Mouse (Mus musculus) mesoderm, embryonic 11.5 days (tissue): ENCODE measurements at regions not wholly inside any gene's neighbourhood (a gene's known extent, or its start where the extent isn't known, plus 50 kb on each side); places are given as distances from the start of the nearest gene placed in this dataset.
A peak's percentile ranks its signal among the peaks of the same experiment; 100 is the strongest.

Experiments used
- DNase-seq: peaks from one replicate; pipeline ENCODE4 v3.0.0-alpha.2; 2012; ENCODE audit warnings: low read depth, low spot score

GRCm38 (mm10) chr15:90291848-90292247, 67.7 kb downstream of the Alg10b start:
- no peak for DNase-seq

DNA sequence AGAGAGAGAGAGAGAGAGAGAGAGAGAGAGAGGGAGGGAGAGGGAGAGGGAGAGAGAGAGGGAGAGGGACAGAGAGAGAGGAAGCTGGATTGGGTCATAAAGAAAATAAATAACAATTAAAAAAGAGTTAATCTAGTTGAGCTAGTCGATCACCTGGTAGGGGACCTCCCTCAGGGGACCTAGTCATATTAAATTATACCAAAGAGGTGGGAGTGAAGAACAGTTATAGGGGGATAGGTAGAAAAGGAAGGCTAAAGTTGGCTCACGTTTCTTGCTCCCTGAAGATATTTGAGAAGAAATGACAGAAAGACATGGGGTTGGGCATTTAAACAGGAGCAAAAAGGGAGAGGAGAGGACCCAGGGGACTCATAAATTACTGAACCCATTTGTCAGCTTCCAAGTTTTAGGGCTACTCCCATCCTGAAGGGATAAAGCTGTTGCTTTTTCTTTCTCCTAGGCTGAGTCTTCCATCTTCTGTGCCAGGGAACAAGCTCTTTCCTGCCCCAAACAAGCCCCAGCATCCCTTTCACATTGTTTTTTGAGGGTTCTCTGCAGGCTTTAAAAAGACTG, 70.3 kb downstream of the Alg10b start:
- peak; percentile 44 for DNase-seq

GRCm38 (mm10) chr15:90298566-90298965, 74.5 kb downstream of the Alg10b start:
- no peak for DNase-seq

DNA sequence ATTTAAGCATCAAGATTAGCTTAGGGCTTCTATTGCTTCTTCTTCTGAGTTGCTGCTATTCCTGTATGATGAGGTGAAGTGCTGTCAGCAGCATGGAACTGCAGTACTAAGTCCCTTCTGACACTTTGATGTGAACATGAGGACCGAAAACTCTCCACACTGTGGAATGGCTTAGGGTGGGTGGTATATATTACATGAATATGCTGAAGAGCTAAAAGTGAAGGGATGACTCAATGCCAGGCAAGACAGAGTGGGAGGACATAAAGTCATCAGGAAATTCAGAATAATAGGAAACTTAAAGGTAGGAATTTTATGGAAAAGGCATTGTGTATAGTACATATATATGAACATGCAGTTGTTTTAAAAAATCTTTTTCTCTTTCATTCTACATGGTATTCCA, 79.3 kb downstream of the Alg10b start:
- no peak for DNase-seq

DNA sequence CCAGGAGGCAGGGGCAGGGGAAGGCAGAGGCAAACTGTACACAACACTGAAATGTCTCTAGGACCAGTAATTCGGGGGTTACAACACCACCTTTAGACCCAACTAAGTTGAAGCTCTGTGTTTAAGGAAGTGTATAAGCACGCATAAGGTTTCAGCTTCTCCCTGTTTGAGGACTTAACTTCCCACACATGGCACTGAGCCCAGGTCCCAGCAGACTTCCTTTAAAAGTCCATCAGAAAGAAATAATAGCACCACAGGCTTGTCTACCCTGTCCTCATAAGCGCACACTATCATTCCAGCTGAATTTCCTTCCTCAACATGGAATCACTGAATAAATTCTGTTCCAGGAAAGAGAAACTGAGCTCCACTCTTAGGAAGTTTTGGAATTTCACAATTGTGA, 80.9 kb downstream of the Alg10b start:
- DNase-seq, result no peak

DNA sequence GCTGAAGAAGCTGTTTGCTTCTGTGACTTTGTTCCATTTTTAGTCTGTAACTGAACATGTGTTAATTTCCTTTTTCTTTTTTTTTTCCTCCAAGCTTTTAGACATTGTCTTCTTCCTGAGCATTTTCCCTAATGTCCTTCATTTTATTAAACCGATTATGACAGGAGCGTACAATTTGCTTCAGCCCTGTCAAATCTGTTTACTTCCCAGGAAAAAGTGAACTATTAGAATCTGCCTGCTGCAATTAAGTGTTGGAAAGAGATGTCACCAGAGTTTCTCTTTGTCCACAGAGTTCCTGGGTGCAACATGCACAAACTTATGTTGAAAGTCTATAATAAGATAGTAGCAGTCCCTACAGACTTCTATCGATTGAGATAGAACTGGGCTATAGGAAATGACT, 82.8 kb downstream of the Alg10b start:
- DNase-seq, result no peak

- peak; percentile 26 for DNase-seq
These were observed 84.3 kb downstream of the Alg10b start for GRCm38 (mm10) chr15:90308433-90308832.

DNA sequence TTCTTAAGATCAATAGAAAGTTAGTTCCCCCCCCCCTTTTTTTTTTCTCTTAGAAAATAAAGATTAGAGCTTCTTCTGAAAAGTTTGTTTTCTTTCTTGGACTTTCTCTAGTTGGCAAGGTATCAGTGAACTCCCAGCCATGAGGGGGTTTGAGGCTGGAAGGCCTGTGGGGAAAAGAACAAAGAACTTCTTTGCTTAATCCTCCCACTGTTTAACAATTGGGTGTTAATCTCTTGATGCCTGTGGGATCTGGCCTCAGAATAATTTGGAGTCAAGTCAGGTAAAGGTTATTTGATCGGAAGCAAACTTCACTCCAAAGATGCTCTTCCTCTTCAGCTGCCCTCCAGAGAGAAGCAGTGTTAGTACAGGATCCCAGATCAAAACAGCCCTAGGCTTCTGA, 84.8 kb downstream of the Alg10b start:
- no peak for DNase-seq

GRCm38 (mm10) chr15:90309664-90310063, 85.6 kb downstream of the Alg10b start:
- DNase-seq, result no peak

DNA sequence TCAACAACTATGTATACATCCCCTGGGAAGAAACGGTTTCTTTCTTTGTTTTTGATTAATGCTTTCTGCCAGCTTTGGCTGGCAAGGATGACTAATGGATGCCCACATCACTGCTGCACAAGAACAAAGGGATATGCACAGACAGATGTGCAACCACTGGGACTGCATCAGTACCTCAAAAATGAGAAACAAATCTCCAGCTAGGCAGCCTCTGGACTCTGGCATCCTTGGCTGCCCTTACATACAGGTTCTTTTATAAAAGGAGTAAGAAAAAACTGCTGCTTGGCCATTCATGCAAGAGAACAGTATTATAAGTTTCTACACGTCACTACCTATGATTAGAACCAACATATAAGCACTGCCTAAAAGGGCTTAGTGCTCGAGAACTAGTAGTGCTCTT, 97.7 kb downstream of the Alg10b start:
- DNase-seq, result no peak

DNA sequence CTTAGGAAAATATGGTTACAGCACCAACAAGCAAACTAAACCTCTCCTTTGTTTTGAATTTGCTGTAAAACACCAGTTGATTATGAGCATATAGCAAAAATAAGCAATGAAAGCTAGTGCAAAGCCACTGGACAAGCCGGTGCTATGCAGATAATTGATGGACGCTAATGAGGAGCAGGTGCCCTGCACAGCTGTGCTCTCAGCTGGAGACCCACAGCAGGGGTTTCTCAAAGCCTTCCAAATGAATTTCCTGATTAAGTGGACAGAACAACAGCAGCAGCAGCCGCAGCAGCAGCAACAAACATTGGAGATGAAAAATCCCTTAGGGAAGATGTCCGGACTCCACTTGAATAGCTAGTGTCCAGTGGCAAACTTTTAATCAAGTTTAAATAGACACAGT, 109.2 kb downstream of the Alg10b start:
- peak; percentile 72 for DNase-seq

DNA sequence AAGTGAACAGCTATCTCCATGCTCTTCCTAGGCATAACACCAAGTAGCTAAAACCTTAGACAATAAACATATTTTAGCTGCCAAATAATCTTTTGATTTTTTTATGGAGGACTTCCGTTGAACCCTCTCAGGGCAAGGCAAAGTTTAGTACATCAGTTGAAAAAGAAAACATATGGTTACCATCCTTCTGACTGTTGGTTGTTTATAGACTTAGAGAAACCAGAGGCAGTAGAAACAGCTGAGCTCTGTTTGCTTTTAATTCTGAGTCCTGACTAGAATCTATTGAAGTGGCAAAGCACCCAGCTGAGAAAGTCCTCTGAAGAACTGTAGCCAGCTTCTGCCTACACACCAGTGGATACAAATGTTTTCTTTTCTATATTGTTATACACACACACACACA, 109.7 kb downstream of the Alg10b start:
- DNase-seq, result peak; percentile 38

DNA sequence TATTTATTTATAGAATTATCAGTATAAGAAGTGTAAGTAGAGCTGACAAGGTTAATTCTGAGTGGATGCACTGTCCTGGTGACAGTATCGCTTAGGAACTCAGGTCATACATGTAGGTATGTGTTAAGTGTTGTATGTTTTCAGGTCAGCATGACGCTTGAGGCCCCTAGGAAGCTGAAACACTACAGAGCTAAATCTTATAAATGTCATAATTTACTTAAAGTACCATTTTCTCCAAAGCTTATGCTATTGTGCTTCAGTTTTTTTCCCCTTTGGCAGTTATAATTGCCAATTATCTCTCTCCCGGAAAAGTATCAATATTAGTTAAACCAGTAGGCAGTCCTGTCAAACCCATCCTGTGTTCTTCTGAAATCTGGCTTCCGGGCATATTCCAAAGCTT, 110.3 kb downstream of the Alg10b start:
- no peak for DNase-seq

DNA sequence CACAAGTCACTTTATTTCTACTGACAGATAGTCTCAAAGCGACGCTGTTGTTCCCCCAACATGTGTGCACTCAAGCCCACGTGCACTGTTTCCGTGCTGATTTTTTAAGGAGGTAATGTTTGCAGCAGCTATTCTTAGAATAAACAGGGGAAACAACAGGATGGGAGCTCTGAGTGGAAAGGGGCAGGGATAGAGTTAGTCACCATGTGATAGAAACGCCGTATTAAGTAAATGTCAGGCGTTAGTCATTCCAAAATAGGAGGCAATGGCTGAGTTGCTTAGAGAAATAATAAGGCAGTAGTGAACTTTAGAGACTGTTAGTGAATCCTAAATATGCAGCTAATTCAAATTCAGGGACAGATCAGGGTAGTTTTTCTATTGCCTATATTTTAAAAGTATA, 111.4 kb downstream of the Alg10b start:
- no peak for DNase-seq

DNA sequence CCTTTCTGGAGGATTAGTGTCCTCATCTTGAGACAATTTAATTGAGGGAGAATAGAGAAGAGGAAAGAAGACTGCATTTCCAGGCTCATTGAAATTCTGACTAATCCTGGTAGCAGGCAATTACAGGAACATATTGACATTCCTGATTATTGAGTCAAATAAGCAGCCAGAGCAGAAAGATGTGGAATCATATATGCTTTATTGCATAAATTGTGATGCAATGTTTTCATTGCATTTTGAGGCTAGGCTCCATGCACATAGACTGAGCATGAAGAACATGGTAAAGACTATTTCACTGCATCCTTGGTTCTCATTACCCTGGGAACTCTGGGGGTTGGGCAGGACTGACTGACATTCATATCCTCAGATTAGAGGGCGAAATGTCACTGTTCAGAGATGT, 116.0 kb downstream of the Alg10b start:
- DNase-seq, result no peak

DNA sequence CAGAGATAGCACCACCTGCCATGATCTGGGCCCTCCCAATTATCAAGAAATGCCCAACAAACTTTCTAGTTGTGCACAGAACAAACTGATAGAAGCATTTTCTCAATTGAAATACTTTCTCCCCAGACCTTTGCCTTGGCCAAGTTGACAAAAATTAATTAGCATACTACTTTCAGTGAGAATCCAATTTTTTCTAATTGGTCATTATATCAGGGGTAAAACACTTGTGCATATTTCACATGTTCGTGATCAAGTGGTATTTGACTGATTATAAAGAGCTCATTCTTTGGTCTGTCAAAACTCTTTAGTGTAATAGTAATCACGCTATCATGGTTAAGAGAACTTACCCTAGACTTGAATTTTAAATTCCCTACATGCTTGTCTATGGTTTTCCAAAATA, 117.2 kb downstream of the Alg10b start:
- no peak for DNase-seq

- DNase-seq, result no peak
These were observed 119.7 kb downstream of the Alg10b start for GRCm38 (mm10) chr15:90343771-90344170.

DNA sequence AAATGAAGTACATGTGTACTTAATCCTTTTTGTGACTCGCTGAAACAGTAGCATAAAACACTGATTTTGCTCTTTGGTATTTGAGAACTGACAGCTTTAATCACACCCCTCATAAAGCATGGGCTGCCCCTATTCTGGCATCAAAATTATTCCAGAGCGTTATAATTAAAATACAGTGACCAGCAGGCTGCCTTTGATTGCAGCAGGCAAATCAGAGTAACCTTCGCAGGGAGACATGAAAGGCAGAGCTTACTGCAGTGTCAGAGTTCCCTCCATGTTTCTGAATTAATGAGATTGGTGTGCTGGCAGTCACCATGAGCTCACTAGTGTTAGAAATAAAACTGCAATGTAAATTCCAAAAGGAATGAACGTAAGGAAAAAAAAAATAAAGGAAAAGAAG, 120.8 kb downstream of the Alg10b start:
- no peak for DNase-seq

DNA sequence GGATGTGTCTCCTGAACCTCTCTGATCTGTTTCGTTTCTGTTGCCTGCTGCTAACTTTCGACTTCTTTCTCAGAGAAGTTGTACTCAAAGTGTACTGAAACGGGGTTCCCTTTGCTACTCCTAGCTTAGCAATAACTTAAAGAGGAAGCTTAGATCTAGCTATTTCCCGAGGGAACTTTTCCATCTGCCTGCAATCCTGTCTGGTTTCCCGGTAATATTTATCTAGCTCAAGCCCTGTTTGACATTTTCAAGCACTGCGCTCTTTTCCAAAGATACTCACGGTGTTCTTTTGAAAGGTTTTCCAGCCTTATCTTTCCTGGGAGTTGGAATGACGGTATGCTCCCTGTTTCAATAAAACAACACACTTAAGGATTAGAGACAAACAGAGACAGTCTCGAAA, 122.1 kb downstream of the Alg10b start:
- no peak for DNase-seq

- no peak for DNase-seq
These were observed 122.6 kb downstream of the Alg10b start for GRCm38 (mm10) chr15:90346757-90347156.

- DNase-seq, result no peak
These were observed 127.8 kb downstream of the Alg10b start for GRCm38 (mm10) chr15:90351898-90352297.

GRCm38 (mm10) chr15:90365656-90366055, 141.5 kb downstream of the Alg10b start:
- no peak for DNase-seq

DNA sequence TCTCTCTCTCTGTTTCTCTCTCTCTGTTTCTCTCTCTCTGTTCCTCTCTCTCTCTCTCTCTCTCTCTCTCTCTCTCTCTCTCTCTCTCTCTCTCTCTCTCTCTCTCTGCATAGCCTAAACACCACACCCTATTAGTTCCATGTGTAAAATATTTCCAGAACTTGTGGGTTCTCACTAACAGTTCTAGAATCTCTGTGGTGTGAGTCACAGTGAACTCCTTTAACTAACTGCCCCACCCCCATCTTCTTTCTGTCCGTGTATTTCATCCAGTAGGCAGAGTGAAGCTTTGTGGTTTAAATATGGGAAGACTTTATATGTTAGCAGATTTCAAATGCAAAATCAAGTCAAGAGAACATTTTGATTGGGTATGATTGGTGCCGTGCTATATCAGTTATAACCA, 153.8 kb downstream of the Alg10b start:
- no peak for DNase-seq

DNA sequence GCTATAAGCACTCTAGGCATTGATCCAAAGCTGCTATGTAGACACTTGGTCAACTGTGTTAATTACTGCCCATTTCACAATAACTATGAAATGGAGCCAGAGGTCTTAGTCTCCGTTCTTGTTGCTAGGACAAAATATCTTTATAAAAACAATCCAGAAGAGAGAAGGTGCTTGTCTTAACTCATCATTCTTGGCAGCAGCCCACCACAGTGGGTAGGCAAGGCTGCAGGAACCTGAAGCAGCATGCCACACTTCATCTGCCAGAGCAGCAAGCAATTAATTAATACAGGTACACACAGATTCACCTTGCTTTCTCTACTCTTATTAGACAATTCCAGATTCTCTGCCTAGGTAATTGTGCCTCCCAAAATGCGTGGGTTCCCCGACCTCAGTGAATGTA, 172.8 kb downstream of the Alg10b start:
- no peak for DNase-seq
